Mouse (Mus musculus) spleen, postnatal 0 days (tissue): Measurements from ENCODE around the gene Cnp. TPM values are rescaled to one million over a fixed set of nuclear protein-coding genes. Genes with fewer than 3 reads are reported as not detected.

ENCODE experiments used
- polyA plus RNA-seq: library from polyadenylated mRNA; unstranded; fragments of >200 nt; fragmentation: Nextera tagmentation; extraction: Ambion mirVana; gene quantifications from 2 replicates; pipeline ENCODE4 v1.2.1, GENCODE M21; 2015

Cnp gene
- polyA plus RNA-seq: 33.2 and 40.8 TPM in 2 replicates

DNA sequence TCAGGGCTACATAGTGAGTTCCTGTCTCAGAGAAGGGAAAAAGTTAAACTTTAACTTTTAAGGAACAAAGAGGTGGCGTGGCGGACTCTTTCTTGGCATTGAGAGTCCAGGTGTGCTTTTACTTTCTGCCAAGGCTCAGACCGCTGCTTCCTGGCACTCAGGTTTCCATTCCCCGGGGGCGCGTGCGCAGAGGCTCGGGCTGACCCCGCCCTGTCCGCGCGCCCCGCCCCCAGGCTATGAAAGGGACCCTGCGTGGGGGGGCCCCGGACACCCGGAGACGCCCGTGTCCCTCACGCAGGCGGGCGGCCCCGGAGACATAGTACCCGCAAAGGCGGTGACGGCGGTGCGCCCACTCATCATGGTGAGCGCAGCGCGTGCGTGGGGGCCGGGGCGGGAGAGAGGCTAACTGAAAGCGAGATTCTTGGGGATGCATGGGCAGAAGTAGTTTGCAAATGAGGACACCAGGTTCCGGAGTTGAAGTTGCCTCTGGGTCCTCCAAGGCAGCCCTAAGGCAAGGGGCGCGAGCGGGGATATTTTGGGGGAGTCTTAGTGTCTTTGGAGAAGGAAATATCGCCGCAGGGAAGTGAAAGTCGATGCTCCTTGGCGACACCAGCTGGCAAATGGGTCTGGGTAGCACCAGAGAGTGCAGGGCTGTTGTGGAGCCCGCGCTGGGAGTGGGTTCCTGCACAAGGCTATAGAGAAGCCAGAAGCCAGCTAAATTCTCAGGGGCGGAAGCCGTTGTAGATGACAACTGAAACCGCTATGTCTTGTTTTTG, at the start of gene Cnp:
TSS of gene Cnp (plus strand) at position 197 of the 776 bp plus-strand sequence.

DNA sequence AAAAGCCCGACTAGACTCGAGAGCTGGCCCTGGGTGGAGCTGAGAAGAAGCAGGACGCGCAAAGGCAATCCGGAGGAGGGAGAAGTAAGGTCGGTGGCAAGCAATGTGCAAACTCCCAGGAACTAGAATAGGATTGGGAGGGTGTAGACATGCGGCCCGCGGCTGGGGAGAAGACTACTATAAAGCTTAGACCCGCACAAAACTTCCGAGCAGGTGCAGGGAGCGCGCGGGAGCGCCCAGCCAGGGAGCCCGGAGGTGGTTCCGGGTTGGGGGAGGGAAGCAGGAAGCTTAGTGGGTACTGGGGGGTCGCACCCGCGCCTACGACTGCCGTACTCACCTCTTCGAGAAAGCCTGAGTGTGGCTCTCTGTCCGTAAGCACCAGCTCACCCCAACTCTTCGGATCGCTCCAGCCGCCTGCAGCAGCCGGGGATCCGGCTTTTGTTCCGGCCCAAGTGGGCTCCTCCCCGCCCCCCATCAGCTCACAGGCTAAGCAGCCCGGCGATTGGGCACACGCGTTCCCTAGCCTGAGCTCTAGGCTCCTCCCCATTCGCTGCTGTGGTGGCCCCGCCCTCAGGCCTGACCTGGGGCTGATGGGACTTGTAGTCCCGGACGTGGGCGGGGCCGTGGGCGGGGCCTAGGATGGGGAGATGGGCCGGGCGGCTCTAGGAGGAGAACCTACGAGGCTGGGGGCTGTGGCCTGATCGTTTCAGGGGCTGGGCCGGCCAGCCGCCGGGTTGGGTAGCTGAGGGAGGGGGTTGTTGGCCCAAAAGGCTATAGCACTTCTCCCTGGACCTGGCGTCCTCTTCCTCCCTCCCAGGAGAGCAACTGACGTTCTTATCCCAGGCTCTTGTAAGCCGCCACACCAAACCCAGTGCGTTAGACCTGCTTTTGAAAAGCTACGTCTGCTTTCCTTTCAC, 47.0 kb upstream of the Cnp start, which contains the start of gene Acly:
TSS of gene Acly (minus strand) at position 543 of the 917 bp plus-strand sequence.

GRCm38 (mm10) chr11:100544832-100545745, 29.6 kb upstream of the Cnp start, which contains the start of gene Ttc25:
Gene Ttc25 (plus strand): TSS chr11:100545607.

DNA sequence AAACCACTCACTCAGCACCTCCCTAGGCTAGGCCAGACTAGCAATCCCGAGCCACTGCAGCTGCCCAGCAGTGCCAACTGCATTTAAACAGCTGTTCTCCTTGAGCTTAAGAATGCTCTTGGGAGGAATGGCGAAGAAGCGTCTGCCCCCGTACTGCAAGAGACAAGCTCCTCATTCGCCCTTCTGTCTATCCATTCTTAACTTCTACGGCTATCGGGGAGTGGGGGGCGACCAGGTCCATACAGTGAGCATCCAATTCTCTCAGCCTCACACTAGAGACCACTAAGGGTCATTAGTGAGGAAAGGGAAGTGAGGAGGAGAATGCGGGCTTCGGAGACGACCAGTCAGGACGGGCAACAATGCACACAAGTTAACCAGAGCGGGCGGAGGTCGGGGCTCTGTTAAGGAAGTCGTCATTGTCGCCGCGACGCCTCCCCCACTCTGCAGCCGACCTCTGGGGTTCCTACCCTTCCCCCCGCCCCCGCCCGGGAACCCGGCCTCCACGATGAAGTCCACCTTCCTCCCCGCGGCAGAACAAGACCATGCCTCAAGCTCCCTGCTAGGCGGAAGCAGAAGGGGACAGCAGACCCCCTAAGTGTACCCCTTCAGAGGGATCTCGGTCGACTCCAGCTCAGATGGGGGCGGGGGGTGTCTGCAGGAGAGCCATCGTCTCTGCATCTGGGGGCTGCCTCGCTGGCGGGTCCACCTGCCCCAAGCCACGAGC, 44.2 kb downstream of the Cnp start, which contains the start of gene Nkiras2:
TSS of gene Nkiras2 (plus strand) at position 484 of the 724 bp plus-strand sequence.

DNA sequence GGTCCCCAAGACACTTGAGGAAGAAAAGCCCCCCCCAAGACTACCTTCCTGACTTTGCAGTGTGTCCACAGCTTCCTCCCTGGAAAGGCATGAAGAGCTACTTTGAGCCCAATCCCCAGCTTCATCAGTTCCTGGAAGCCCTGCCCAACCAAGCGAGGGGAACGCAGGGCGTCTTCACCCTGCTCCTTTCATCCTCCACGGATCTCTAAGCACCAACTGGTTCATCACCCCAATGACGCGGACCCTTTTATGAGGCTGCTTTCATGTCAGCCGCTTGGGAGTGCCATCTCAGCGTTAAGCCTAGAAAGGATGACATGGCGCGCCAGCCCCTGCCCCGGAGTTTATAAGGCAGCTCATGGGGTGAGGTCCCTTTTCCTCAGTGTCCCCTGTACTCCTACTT, 45.3 kb downstream of the Cnp start, which contains the start of gene Dnajc7:
TSS of gene Dnajc7 (minus strand) at position 187 of the 400 bp plus-strand sequence.

Other genes with a start within 250 kb of the Cnp start
- gene Gast, start 240.5 kb upstream of the Cnp start, polyA plus RNA-seq: not detected in 2 replicates
- 1.9 and 2.3 TPM in 2 replicates for gene Hap1, start 218.8 kb upstream of the Cnp start, polyA plus RNA-seq
- 17.7 and 22.8 TPM in 2 replicates for gene Jup, start 177.1 kb upstream of the Cnp start, polyA plus RNA-seq
- 11.7 and 17.0 TPM in 2 replicates for gene P3h4, start 160.1 kb upstream of the Cnp start, polyA plus RNA-seq
- gene Fkbp10, start 159.2 kb upstream of the Cnp start, polyA plus RNA-seq: 30.1 and 37.1 TPM in 2 replicates
- 37.4 and 44.0 TPM in 2 replicates for gene Nt5c3b, start 133.1 kb upstream of the Cnp start, polyA plus RNA-seq
- gene Klhl10, start 133.0 kb upstream of the Cnp start, polyA plus RNA-seq: 0.07 and 0.27 TPM in 2 replicates
- gene Klhl11, start 102.2 kb upstream of the Cnp start, polyA plus RNA-seq: 1.9 and 2.7 TPM in 2 replicates
- 36.3 and 40.0 TPM in 2 replicates for gene Acly, start 46.9 kb upstream of the Cnp start, polyA plus RNA-seq
- 0.22 TPM in 2 replicates for gene Ttc25, start 29.3 kb upstream of the Cnp start, polyA plus RNA-seq
- 22.4 and 25.7 TPM in 2 replicates for gene Nkiras2, start 44.3 kb downstream of the Cnp start, polyA plus RNA-seq
- 88.8 and 94.0 TPM in 2 replicates for gene Dnajc7, start 45.3 kb downstream of the Cnp start, polyA plus RNA-seq
- 0.15 and 0.22 TPM in 2 replicates for gene Zfp385c, start 117.6 kb downstream of the Cnp start, polyA plus RNA-seq
- gene Dhx58, start 129.4 kb downstream of the Cnp start, polyA plus RNA-seq: 6.6 and 10.1 TPM in 2 replicates
- gene Kat2a, start 137.6 kb downstream of the Cnp start, polyA plus RNA-seq: 18.7 and 20.4 TPM in 2 replicates
- gene Hspb9, start 138.9 kb downstream of the Cnp start, polyA plus RNA-seq: 0.35 and 0.42 TPM in 2 replicates
- gene Rab5c, start 163.3 kb downstream of the Cnp start, polyA plus RNA-seq: 22.0 and 24.2 TPM in 2 replicates
- gene Kcnh4, start 185.0 kb downstream of the Cnp start, polyA plus RNA-seq: 0.05 TPM in 2 replicates
- not detected in 2 replicates for gene Hcrt, start 188.0 kb downstream of the Cnp start, polyA plus RNA-seq
- gene Ghdc, start 196.1 kb downstream of the Cnp start, polyA plus RNA-seq: 2.0 and 3.3 TPM in 2 replicates